Mouse (Mus musculus) cortical plate, adult 2 months (tissue): ENCODE data around the gene Mllt10.

Experiments used
- CTCF ChIP-seq: fragments of 200-500 bp; IDR thresholded peaks from 2 replicates; pipeline ENCODE4 v1.5.1; 2011; ENCODE audit warnings: mild to moderate bottlenecking, control low read depth, low read length; ENCODE audit not compliant: insufficient read depth; ENCODE audit errors: extremely low read depth
- POLR2A ChIP-seq: fragments of 200-500 bp; IDR thresholded peaks from 2 replicates; pipeline ENCODE4 v1.6.1; 2011; ENCODE audit warnings: mild to moderate bottlenecking, low read length, control low read depth; ENCODE audit not compliant: insufficient read depth; ENCODE audit errors: extremely low read depth

DNA sequence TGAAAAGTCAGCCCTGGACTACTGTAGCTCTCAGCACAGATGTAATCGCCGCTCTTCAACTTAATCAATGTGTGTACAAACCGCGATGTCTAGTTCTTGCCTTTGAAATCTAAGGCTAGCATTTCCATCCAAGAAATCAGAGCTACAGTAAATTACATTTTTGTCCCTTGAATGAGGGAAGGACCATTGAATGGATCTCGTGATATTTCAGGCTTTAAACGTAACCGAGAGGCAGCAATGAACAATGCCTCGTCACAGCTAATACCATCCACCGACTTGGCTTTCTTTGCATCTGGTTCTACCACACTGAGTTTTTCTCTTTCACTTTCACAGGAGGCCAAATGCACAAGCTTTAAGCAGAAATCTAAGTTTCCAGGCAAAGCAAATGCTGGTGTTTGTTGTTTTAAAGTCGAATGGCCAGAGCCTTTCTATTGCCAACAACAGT, 4.5 kb upstream of the Mllt10 start:
- no peak for TF ChIP-seq POLR2A
- TF ChIP-seq CTCF: no peak
